Mouse (Mus musculus) urinary bladder, postnatal 4 days (tissue): ENCODE results near the gene Mdc1.
A peak's percentile ranks its signal among the peaks of the same experiment; 100 is the strongest.

ENCODE experiments used
- DNase-seq, 2 experiments: peaks; one replicate each; pipeline ENCODE4 v3.0.0; 2021 to 2022; ENCODE audit warnings: low spot score in 2 of 2

The Mdc1 gene

DNA sequence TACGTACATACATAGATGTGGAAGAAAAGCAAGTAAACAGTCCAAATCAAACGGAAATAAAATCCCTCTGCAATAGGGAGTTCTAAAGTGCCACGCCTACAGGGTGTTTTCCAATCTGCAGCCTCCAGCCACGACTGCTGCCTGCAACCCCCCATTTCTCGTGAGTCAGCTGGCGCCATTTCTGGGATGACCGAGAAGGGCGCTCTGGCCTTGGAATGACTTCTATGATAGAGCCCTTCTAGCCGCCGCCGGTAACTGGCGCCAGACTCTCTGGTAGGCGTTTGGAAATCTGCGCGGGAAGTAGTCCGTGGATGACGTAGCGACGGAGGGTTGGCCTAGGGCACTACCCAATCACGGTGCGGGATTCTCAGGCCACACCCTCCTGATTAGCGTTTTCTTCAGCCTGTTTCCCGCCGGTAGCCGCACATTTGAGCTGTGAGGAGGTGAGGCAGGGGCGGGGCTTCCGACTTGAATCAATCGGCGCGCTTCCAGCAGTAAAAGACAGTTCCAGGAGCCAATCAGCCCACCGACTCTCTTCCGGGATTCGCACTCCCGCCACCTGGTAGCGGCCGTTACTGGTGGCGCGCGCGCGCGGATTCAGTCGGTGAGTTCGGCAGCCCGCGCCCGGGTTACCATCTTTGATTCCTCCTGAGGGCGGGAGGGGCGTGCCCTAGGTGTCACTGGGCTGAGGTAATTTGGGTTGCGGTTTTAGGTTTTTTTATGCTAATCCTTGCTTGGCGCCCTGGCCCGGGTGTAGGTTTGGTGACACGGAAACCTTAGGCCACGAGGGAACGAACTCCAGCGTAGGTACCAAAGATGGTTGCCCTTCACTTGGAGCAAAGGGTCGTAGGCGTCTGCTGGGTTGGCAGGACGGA is at the start of gene Mdc1:
Gene Mdc1, plus strand, starts transcription at position 440 of the 875 bp plus-strand sequence.
- DNase-seq = peak; percentile 98 to 99

DNA sequence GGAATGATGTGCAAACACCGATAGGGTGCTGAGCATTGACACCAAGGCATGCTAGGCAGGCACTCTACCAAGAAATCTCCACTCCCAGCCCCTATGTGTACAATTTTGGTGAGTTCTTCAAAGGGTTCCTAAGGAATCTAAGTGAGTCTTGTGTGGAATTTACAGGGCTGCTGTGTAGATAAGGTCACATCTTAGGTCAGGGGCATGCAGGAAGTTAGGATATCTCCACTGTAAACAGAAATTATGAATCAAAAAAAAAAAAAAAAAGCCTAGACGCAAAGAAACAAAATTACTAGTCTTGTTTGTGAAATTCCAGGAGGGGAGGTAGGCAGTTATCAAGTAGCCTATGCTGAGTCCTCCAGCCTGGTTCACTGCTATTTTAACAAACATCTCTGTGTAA is 48.5 kb upstream of the Mdc1 start:
- no peak for DNase-seq

DNA sequence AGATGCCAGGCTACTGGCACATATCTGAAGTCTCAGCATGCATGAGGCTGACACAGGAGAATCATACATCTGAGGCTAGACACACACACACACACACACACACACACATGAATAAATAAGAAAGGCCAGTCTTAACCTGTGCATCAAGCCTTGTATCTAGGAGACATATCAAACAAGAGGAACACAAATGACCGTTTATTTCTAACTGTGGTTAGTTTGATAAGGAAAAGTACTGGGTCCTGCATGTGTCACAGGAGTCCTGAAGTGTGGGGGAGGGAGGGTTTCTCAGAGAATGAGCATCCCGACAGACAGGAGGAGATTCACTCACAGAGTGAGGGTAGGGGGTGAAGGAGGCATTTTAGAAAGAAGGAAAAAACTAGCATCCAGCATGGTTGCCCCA is 46.2 kb upstream of the Mdc1 start:
- no peak for DNase-seq

DNA sequence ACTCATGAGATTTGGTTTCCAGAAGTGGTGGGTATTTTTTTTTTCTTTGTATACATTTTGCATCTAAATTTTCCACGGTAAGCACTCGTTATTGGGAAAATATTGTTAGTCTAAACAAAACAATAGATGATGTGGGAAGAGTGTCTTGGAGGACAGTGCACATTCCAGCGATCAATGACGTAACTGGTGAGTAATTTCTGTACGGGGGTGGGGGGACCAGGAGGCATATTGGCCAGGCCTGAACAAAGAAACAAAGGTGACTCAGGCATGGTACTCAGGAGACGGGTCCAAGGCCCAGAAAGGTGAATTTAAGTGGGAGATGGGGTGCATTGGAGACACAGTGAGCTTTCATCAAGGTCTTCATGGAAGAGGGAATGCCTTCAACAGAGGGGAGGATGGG is 45.7 kb upstream of the Mdc1 start:
- DNase-seq = no peak

DNA sequence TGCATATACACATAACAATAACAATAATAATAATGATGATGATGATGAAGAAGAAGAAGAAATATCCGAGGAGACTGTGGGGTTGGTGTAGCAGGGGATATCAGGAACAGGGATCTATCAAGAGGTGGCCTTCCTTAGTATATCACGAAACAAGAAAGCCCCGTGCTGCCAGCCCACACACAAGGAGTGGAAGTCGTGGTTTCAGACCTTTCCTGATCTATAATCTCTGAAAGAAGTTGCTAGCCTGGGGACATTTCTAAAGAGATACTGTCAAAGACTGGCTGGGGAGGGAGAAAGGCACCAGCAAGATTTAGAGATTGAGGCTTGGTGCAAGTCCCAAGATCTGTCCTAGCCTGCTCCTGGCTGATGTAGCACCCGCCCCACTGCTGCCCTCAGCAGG is 44.5 kb upstream of the Mdc1 start:
- no peak for DNase-seq

DNA sequence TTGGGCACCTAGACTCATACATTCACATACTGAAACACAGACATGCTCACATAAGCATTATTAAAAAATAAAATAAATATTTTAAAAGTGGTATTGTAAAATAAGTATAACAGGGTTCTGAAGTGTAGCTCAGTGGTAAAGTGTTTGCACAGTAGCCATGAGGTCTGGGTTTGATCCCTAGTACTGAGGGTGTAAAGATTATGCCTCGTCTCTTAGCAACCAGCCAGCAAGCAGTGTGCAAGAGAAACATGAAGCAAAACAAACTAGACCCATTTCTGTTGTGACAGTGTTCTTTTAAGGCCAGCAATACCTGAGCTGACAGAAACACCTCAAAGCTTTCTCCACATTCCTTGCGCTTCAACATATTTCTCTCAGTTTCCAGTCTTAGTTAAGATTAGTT is 40.4 kb upstream of the Mdc1 start:
- no peak for DNase-seq

DNA sequence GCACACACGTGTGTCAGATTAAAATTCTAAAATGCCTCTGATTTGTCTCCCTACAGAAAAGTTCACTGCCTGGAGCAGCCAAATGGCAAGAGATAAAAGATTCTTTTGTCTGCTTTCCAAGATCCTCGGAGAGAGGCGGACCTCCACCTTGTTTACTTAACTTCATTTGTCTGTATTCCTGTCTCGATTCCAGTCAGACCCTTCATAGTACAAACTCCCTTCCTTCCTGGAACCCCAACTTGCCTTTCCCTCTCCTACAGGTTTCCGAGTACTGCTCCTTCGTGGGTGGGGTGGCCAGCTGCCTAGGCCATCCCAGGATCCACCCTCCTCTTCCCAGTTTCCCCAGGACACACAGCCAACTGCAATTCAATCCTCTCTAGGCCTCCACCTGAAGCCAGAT is 38.3 kb upstream of the Mdc1 start:
- DNase-seq = no peak

DNA sequence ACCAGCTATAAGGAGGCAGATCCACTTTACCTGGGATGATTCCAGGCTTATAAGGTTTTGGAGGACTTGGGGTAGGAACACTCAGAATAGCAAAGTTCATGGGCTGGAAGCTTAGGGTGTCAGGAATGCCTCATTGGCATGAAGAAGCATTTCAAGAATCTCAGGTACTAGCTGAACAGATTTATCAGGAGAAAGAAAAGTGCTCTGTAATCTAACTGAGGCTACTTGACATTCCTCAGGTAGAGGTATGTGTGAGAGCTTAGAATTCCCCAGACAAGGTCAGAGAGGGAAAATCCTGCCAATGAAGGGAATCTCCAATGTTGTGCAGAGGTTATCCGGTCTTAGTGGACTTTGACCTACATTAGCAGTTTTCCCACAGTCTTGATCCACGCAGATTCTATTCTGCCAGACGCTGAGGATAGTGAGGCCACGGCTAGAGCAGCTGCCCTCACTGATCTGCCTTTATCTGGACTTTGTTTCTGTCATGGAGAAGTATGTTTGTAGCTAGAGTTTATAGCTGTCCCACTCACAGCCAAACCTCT is 37.4 kb upstream of the Mdc1 start:
- DNase-seq = no peak

DNA sequence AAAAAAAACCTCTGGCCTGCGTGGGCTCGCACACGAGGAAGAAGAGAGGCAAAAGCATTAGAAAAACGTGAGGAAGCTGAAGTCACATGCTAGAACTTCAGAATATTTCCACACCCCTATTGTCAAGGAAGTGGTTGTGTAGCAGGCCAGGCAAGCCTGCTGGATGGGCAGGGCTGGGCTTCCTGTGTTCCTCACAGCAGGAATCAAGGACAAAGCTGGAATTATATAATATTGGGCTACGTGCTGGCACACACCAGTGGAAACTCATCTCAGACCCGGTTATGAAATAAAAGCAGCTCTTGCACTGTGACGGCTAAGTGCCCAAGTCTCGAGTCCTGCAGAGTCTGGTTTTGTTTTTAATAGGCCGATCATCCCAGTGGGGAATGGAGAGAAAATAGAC is 33.2 kb upstream of the Mdc1 start:
- no peak for DNase-seq

DNA sequence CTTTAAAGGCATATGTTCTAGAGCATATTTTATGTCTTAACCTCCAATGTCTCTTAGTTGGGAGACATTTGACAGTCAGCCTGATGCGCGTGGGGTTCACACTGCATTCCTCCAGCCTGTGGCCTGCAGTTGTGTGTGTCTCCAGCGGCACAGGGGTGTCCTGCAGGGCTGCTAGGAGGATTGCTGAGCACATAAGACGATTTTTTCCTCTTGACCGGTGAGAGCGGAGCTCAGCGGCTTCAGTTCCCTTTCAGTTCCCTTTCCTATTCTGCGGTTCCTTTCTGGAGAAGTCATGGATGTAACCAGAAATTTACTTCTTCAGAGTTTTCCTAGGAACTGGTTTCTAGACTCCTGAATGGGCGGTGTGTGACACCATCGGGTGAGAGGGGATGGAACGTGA is 31.9 kb upstream of the Mdc1 start:
- no peak for DNase-seq

DNA sequence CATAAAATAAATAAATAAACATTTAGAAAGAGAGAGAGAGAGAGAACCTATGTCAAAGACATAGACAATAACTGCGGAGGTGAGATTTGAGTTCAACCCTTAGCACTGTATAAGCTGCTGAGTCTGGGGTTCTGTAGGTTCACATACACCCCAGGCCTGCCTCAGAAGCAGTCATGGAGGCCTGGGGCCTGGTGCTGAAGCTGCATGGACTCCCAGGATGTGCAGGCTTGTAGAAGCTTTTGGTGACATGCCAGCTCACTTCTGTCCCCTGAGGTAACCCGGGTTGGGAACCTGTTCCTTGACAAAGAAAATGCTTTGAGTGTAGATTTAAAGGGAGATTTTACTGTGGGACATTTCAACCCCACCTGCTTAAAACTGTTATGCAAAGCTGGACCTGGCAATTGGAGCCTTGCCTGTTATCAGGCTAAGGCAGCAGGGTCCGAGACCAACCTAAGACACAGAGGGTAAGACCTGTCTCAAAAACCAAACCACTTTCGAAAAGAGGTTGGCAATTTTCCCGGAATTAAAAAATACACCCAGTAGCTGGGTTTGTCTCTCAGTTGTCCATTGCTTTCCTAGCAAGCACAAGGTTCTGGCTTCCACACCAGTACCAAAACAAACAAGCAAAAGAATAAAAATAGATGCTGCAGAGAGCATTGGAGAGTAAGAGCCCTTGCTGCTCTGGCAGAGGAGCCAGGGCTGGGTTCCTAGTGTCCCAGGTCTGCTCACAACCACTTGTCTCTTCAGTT is 30.2 kb upstream of the Mdc1 start:
- DNase-seq = no peak

DNA sequence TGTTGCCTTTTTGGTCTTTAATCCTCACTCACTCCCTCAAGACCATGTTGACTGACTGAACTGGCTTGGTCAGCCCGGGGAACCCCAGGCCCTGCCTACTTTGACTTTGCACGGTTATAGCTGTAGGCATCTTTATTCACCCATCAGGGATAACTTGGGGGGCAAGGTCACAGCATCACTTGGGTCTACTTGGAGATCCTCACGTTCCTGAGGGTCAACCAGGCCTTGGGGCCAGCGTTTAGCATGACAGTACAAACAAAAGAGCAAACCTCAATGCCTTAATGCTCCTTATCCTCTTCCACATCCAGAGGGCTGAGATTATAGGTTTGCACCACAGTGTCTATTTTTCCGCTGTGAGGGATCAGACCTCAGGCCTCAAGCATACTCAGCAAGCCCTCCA is 29.0 kb upstream of the Mdc1 start:
- DNase-seq = no peak

DNA sequence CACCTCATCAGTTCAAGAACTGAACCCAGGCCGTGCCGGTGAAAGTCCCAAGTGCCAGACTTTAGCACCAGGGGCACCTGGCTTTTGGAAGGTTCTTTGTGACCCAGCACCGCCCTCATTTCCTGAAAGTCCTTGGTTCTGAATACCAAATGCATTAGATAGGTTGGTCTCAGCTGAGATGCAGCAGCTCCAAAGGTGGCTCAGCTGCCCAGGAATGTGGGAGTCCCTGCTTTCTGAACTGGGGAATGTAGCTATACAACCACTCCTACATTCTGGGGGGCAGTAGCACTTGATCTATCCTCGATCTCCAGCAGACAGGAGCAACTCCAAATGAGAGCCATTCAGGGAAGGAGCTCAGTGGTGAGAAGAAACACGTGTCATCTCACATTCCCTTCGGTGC is 28.6 kb upstream of the Mdc1 start:
- DNase-seq = no peak

DNA sequence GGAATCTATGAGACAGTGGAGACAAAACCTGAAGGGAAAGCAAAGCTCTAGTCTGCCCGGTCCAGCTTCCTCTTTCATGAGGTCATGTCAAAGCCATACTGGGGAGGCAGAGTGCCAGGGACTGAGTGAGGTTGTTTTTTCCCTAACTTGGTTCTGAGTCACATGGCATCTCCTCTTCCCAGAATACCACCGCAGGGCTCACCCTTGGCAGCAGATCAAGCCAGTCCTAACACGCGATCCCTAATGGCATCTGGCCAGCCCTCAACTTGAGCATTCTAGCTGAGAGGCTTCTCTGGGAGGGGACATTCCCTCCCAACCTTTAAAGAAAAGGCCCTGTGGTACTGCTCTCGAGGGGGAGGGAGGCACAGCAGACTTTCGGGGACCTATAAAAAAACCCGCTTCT is 28.1 kb upstream of the Mdc1 start:
- peak; percentile 89 to 94 for DNase-seq

DNA sequence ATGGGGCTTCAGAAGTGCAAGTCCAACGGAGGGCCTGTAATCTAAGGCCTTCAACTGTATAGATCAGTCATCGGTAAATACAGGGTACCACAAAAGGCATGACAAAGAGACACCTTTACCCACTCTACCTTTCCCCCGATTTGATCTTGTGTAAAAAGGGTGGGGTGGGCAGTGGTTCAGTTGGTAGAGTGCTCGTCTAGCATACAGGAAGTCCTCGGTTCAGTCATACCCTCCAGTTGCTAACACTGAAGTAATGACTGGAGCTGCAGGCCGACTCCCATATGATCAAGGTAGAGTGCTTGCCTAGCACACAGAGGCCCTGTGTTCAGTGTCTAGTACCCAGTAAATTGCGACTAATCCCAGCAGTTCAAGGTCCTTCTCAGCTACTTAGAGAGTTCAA is 27.7 kb upstream of the Mdc1 start:
- DNase-seq = no peak

DNA sequence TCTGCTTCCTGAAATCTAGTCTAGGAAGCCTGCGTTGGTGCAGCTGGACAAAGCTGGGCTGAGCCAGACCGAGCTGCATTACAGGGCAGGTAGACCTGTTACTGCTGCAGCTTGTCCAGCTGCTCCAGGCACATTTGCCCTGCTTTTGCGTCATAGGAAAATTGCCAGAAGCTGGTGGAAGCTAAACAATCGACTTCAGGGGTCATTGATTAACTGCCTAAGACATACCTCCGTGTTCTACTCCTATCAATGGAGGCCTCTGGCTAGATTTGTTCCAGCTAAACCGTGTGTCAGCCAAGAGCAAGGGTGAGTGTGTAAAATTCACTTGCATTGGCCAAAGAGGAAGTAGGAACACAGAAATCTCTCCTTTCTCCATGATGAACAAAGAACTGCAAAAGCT is 26.6 kb upstream of the Mdc1 start:
- DNase-seq = no peak

DNA sequence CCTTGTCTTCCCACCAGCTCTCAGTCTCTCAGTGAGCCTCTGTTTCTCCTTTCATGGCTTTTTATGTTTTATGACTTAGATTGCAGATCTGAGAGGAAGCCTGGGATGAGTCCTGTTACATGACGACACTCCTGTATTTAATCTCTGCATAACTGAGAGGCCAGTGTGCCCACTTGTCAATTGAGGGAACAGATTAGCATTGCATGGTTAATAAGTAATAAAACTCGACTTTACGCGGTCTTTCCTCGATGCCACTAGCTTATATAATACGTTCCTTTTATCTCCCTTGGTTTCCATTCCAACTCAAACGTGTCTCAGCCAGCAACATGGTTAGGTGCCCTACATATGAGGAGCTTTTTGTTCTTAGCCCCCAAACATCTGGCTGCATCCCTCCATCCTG is 25.5 kb upstream of the Mdc1 start:
- DNase-seq = no peak

DNA sequence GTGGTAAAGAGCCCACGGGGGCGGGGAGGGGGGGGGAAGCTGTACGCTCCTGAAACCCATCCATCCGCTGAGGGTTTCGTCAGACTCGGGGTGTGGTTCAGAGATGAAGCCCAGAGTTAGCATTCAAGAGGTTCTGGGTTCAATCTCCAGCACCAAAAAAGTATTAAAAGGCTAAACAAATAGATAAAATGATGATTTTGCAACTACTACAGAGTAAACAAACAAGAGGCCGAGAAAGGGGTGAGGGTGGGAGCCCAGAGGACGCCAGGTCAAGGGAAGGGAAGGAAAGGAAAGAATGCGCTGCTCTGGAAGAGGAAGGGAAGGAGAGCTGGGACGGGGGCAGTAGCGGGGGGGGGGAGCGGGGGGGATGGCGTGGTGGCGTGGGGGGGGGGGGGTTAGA is 24.6 kb upstream of the Mdc1 start:
- DNase-seq = no peak

DNA sequence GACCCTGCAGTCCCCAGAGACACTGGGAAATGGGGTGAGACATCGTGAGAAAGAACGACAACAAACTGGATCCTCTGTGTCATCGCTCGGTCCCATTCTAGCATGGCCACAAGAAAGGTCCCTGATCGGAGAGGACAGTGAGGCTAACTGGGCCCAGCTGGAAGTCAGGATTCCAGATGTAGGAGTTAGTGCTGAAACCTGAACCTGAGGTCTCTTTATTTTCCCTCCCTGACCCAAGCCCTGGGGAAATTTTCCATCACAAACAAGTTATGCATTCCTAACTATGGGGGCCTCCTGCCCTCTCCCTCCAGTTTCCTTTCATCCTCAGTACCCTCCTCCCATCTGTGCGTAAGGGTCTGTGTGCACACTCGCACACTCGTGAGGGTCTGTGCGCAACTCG is 24.1 kb upstream of the Mdc1 start:
- DNase-seq = no peak

DNA sequence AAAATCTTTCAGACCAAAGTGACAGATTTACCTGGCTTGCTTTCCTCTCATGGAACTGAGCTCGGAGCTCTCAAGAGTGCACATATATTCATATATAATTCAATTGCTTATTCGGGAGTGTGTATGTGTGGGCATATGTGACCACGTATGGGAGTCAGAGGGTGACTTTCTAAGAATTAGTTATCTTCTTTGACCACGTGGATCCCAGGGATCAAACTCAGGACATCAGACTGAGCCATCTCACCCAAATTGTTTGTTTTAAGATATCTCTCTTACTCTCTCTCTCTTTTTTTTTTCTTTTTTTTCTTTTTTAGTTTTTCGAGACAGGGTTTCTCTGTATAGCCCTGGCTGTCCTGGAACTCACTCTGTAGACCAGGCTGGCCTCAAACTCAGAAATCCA is 21.2 kb upstream of the Mdc1 start:
- DNase-seq = no peak

DNA sequence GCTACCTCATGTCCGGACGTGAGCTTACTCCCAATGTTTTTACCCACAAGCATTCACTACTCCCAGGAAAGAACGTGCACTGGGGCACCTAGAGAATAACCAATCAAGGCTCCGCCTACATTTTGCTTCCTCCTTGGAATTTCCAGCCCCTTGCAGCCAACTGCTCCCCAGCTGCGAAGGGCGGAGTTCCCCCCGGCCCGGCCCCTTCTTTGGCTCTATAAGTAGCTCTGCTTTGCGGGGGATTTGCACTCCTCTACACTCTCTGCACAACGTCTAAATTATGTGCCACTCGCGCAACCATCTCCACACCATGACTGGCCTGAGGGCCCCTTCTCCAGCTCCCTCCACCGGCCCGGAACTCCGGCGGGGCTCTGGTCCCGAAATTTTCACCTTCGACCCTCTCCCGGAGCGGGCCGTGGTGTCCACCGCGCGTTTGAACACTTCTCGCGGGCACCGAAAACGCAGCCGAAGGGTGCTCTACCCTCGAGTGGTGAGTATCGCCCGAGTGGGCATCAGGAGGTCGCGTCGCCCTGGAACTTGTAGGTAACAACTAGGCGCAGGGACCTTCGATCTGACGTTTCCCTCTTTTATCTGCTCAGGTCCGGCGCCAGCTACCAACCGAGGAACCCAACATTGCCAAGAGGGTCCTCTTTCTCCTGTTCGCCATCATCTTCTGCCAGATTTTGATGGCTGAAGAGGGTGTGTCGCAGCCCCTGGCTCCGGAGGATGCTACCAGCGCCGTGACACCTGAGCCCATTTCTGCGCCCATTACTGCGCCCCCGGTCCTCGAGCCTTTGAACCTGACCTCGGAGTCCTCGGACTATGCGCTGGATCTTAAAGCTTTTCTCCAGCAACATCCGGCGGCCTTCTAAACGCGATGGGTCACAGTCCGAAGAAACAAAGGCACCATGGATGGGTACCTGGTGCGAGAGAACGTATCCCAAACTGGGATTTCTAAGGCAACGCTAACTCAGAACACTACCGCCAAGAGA is 19.6 kb upstream of the Mdc1 start, which contains the start of gene Ier3:
Gene Ier3, plus strand, starts transcription at position 246 of the 992 bp plus-strand sequence.
- DNase-seq = peak; percentile 89 to 90

DNA sequence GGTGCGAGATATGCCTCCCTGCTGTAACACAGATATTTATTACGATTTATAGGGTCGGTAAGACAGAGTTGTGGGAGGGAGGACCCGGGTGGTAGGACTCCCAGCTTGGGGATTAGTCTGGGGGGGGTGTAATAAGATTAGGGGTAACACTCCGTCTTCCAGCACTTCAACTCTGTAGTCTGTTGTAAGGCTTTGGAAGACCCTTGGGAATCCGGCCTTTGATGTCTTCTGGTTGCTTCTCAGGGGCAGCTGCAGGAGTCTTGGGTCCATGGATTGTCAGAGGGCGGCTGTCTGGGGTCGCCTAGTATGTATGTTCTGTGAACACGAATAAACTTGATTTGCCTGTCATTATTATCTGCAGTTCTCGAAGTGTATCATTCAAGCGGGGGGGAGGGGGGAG is 18.8 kb upstream of the Mdc1 start:
- DNase-seq = no peak
